Comparison of ENCODE assay signal across 21 mouse cellular contexts in the genomic region with DNA sequence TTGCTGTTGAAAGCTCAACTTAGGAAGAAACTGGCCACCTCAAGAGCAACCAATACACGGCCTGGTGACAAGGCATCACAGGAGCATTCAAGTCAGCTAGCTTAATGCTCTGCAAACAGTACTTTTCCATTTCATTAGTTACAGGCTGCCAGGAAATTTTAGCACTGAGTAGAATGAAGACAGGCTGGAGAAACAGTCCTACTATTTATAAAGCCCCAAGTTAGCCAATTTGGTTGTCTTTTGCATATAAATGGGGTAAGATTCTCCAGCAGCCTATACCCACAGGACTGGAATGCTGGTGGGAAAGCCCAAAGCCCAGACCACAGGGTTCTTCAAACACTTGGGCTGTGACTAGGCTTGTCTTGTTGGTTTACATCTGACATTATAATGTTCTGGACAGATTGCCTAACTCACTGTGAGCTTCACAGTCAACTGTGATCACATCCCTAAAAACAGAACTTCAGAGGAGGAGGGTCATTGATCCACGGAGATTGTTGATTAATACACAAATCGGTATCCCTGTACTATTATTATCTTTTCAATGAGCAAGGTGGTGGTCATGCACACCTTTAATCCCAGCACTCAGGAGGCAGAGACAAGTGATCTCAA. TPM values are rescaled to one million over a fixed set of nuclear protein-coding genes. Genes with fewer than 3 reads are reported as not detected.
DNase-seq lines count a peak whose midpoint lies in the region; ATAC-seq lines count a peak whose summit lies in the region.
"Had no signal": no experiment of that assay in that cellular context is flagged by ENCODE, and none has a peak within 500 bp of the region (broad histone marks: within the 10 kb centered on the region; RNA-seq: fewer than 3 reads in every experiment).

No protein-coding gene starts in this region.

- peaks cover 8% of the 10 kb centered on the region; the same call in 1 of the 2 replicates for H3K4me1 ChIP-seq in hindbrain, embryonic 16.5 days (ENCODE audit: control insufficient read depth, insufficient read depth, low read depth, low read length)
- H3K4me1 ChIP-seq in hindbrain, embryonic 12.5 days, result peaks cover 6% of the 10 kb centered on the region
- no peaks in the 10 kb centered on the region for H3K4me1 ChIP-seq in midbrain, embryonic 11.5 days (ENCODE audit: control insufficient read depth, insufficient read depth, low read length)
- 0 out of 2 replicates have a peak, but pooled peaks cover 3% of the 10 kb centered on the region for H3K4me1 ChIP-seq in midbrain, embryonic 16.5 days (ENCODE audit: control insufficient read depth, insufficient read depth, low read length)
- H3K4me1 ChIP-seq: embryonic facial prominence, embryonic 12.5 days; limb, embryonic 10.5 days; midbrain, embryonic 10.5 days; neural tube, embryonic 12.5 days had no signal

- no peak overlapping the region for H3K4me3 ChIP-seq in hindbrain, embryonic 16.5 days (ENCODE audit: low read length)
- H3K4me3 ChIP-seq in hindbrain, embryonic 12.5 days, result no peak overlapping the region
- H3K4me3 ChIP-seq in midbrain, embryonic 11.5 days (ENCODE audit: low read depth, low read length), result no peak overlapping the region
- no peak overlapping the region for H3K4me3 ChIP-seq in midbrain, embryonic 16.5 days (ENCODE audit: low read depth, low read length)
- H3K4me3 ChIP-seq: embryonic facial prominence, embryonic 12.5 days; hindbrain, embryonic 13.5 days; limb, embryonic 10.5 days; midbrain, embryonic 10.5 days; neural tube, embryonic 12.5 days had no signal

- ATAC-seq in hindbrain, embryonic 16.5 days, result 0 out of 2 replicates have a peak, but pooled peaks have one; percentile 27
- no peak for ATAC-seq in hindbrain, embryonic 12.5 days (ENCODE audit: low FRiP score)
- ATAC-seq in midbrain, embryonic 11.5 days (ENCODE audit: low FRiP score), result no peak
- ATAC-seq in midbrain, embryonic 16.5 days, result no peak
- ATAC-seq in megakaryocyte progenitor cell, adult 5-6 weeks (replicated peaks; ENCODE audit: poor library complexity), result no peak
- ATAC-seq: forebrain, embryonic 16.5 days had no signal

- no peak overlapping the region for H3K9ac ChIP-seq in hindbrain, embryonic 16.5 days (ENCODE audit: low read depth, low read length)
- H3K9ac ChIP-seq in hindbrain, embryonic 12.5 days, result no peak overlapping the region
- no peak overlapping the region for H3K9ac ChIP-seq in midbrain, embryonic 11.5 days (ENCODE audit: low read length)
- H3K9ac ChIP-seq in midbrain, embryonic 16.5 days (ENCODE audit: low read depth, low read length), result no peak overlapping the region
- H3K9ac ChIP-seq: embryonic facial prominence, embryonic 12.5 days; hindbrain, embryonic 13.5 days; neural tube, embryonic 12.5 days had no signal

- no peak overlapping the region; the same call in 1 of the 2 replicates for H3K27ac ChIP-seq in hindbrain, embryonic 16.5 days (ENCODE audit: low read depth, low read length)
- H3K27ac ChIP-seq in hindbrain, embryonic 12.5 days, result no peak overlapping the region
- H3K27ac ChIP-seq in midbrain, embryonic 11.5 days (ENCODE audit: low read depth, low read length), result no peak overlapping the region
- H3K27ac ChIP-seq in midbrain, embryonic 16.5 days (ENCODE audit: low read length), result no peak overlapping the region
- H3K27ac ChIP-seq: embryonic facial prominence, embryonic 12.5 days; hindbrain, embryonic 13.5 days; limb, embryonic 10.5 days; midbrain, embryonic 10.5 days; neural tube, embryonic 12.5 days had no signal

- H3K27me3 ChIP-seq in hindbrain, embryonic 16.5 days (replicated peaks; ENCODE audit: control insufficient read depth, insufficient read depth, low read length), result no peaks in the 10 kb centered on the region
- H3K27me3 ChIP-seq in hindbrain, embryonic 12.5 days, result no peaks in the 10 kb centered on the region
- no peaks in the 10 kb centered on the region for H3K27me3 ChIP-seq in midbrain, embryonic 11.5 days (ENCODE audit: control insufficient read depth, insufficient read depth, low read length)
- no peaks in the 10 kb centered on the region for H3K27me3 ChIP-seq in midbrain, embryonic 16.5 days (ENCODE audit: control insufficient read depth, insufficient read depth, low read depth, low read length)
- H3K27me3 ChIP-seq: embryonic facial prominence, embryonic 12.5 days; hindbrain, embryonic 13.5 days; neural tube, embryonic 12.5 days had no signal

- DNase-seq in midbrain, embryonic 11.5 days (ENCODE audit: low spot score, missing footprints), result peak; percentile 54
- peak; percentile 57 for DNase-seq in brain, adult 2 months (ENCODE audit: low read depth, low spot score)
- DNase-seq in heart, postnatal 4 days, result no peak
- DNase-seq: adrenal gland, postnatal 36 days; cerebellum, adult 8-10 months; gastrocnemius, postnatal 10 days; heart, adult 18-20 months; kidney, adult 8-10 months; kidney, postnatal 14 days; lung, adult 18-20 months; thymus, postnatal 25 days had no signal

- no peaks in the 10 kb centered on the region for H3K36me3 ChIP-seq in hindbrain, embryonic 16.5 days (ENCODE audit: control insufficient read depth, insufficient read depth, low read length)
- no peaks in the 10 kb centered on the region for H3K36me3 ChIP-seq in hindbrain, embryonic 12.5 days
- no peaks in the 10 kb centered on the region for H3K36me3 ChIP-seq in midbrain, embryonic 11.5 days (ENCODE audit: control insufficient read depth, insufficient read depth, low read length)
- no peaks in the 10 kb centered on the region for H3K36me3 ChIP-seq in midbrain, embryonic 16.5 days (ENCODE audit: control insufficient read depth, insufficient read depth, low read length)
- H3K36me3 ChIP-seq: embryonic facial prominence, embryonic 12.5 days; hindbrain, embryonic 13.5 days; limb, embryonic 10.5 days; midbrain, embryonic 10.5 days; neural tube, embryonic 12.5 days had no signal

- H3K9me3 ChIP-seq in hindbrain, embryonic 16.5 days (ENCODE audit: control insufficient read depth, low read length), result no peaks in the 10 kb centered on the region
- no peaks in the 10 kb centered on the region for H3K9me3 ChIP-seq in hindbrain, embryonic 12.5 days (replicated peaks)
- no peaks in the 10 kb centered on the region for H3K9me3 ChIP-seq in midbrain, embryonic 11.5 days (ENCODE audit: control insufficient read depth, low read length)
- H3K9me3 ChIP-seq in midbrain, embryonic 16.5 days (replicated peaks; ENCODE audit: control insufficient read depth, low read length, poor library complexity, severe bottlenecking), result no peaks in the 10 kb centered on the region
- H3K9me3 ChIP-seq: embryonic facial prominence, embryonic 12.5 days; hindbrain, embryonic 13.5 days; limb, embryonic 10.5 days; midbrain, embryonic 10.5 days; neural tube, embryonic 12.5 days had no signal

- no peak overlapping the region for H3K4me2 ChIP-seq in hindbrain, embryonic 16.5 days (ENCODE audit: low read length)
- no peak overlapping the region for H3K4me2 ChIP-seq in hindbrain, embryonic 12.5 days (replicated peaks)
- H3K4me2 ChIP-seq in midbrain, embryonic 11.5 days, result no peak overlapping the region
- no peak overlapping the region for H3K4me2 ChIP-seq in midbrain, embryonic 16.5 days (ENCODE audit: low read length)
- H3K4me2 ChIP-seq: embryonic facial prominence, embryonic 12.5 days; hindbrain, embryonic 13.5 days; neural tube, embryonic 12.5 days had no signal

- 80% methylated on average over 3 of the region's 3 CpGs for WGBS in hindbrain, embryonic 16.5 days
- WGBS in hindbrain, embryonic 12.5 days, result 85% methylated on average over 3 of the region's 3 CpGs
- 84% methylated on average over 3 of the region's 3 CpGs for WGBS in midbrain, embryonic 11.5 days
- 83% methylated on average over 3 of the region's 3 CpGs for WGBS in midbrain, embryonic 16.5 days

RNA-seq across cellular contexts. Expression of gene A730071L15Rik, which starts 39.1 kb away (rescaled TPM):
- 0.71 and 0.81 TPM in 2 replicates for polyA plus RNA-seq in hindbrain, embryonic 16.5 days (2015; fragmentation: Nextera tagmentation; extraction: Ambion mirVana)
- 0.40 and 0.41 TPM in 2 replicates for polyA plus RNA-seq in hindbrain, embryonic 12.5 days (2016; fragmentation: Nextera tagmentation; extraction: Ambion mirVana)
- polyA plus RNA-seq in midbrain, embryonic 11.5 days (2014; fragmentation: Nextera tagmentation; extraction: Ambion mirVana), result 0.41 and 0.57 TPM in 2 replicates
- polyA plus RNA-seq in midbrain, embryonic 16.5 days (2015; fragmentation: Nextera tagmentation; extraction: Ambion mirVana), result 0.51 and 0.63 TPM in 2 replicates
- total RNA-seq in megakaryocyte progenitor cell, adult 5-6 weeks (2015), result 0.42 and 0.67 TPM in 2 replicates
- 0.51 and 1.7 TPM in 2 replicates for total RNA-seq in megakaryocyte progenitor cell, adult 5-6 weeks (2017)
- under 1 TPM in 1 of 2 experiments, not detected in 1; 0.20 TPM for total RNA-seq in heart, postnatal 4 days (2021)
- total RNA-seq: gastrocnemius, postnatal 10 days; heart, adult 18-20 months had no signal

RNA-seq across cellular contexts. Expression of gene Nudcd3, which starts 39.4 kb away (rescaled TPM):
- polyA plus RNA-seq in hindbrain, embryonic 16.5 days (2015; fragmentation: Nextera tagmentation; extraction: Ambion mirVana), result 71.5 and 71.9 TPM in 2 replicates
- polyA plus RNA-seq in hindbrain, embryonic 12.5 days (2016; fragmentation: Nextera tagmentation; extraction: Ambion mirVana), result 57.7 and 58.6 TPM in 2 replicates
- polyA plus RNA-seq in midbrain, embryonic 11.5 days (2014; fragmentation: Nextera tagmentation; extraction: Ambion mirVana), result 41.4 and 46.8 TPM in 2 replicates
- 80.2 TPM in 2 replicates for polyA plus RNA-seq in midbrain, embryonic 16.5 days (2015; fragmentation: Nextera tagmentation; extraction: Ambion mirVana)
- total RNA-seq in megakaryocyte progenitor cell, adult 5-6 weeks (2015), result 15.6 and 22.7 TPM in 2 replicates
- total RNA-seq in megakaryocyte progenitor cell, adult 5-6 weeks (2017), result 33.4 and 36.9 TPM in 2 replicates
- total RNA-seq in heart, postnatal 4 days (2021), result 10 to 100 TPM; 64.2 to 66.8 TPM
